Mouse (Mus musculus): ENCODE results near the gene Aspdh.

Aspdh gene

DNA sequence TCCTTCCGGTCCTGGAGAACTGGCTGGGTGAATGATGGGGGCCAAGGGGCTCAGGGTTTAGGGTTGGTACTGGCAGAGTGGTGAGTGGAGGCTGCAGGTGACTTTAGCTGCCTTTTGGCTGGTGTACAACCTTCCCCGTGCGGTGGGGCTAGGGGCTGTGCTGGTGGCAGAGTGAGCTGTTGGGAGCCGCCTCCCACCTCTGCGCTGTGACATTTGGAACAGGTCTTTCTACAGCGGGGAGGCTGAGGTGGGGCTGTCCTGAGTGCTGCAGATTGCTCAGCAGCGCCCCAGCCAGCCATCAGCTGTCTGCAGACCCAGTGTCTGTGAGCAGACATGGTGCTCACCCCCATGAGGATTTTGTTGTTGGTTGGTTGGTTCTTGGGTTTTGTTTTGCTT lies 19.7 kb upstream of the Aspdh start:
- no peak for ATAC-seq (ENCODE audit: insufficient number of reproducible peaks, low FRiP score, low TSS enrichment)

DNA sequence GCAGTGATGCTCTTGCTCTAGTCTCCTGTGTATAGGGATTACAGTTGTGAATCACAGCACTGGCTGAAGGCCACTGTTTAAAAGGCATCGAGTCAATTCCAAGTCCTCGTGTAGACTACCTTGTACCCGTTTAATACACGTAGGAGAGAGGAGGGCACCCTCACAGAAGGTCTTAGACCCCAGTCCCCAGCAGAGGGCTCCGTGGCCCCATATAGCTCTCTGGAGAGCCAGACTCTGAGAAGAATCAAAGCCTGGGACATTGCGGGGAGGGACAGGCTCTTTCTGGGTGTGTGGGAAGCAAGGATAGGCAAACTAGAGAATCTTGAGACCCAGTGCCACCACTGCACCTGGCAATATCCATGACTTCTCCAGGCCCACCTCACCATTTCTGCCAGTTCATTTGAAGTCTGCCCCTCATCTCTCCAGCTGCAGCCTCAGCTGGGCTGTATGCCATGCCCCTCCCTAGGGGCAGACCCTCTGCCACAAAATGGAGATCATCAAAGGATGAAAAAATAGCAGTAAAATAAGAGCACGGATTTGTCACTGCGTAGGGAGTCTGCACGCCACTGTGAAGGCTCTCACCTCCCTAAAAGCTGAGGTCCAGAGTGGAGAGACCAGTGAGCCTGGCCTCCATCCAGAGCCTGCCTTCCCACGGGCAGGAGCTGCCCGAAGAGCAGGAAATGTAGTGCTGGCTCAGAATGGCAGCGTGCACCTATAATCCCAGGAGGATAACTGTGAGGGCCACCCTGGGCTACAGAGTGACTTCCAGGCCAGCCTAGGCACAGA lies 18.9 kb upstream of the Aspdh start:
- no peak for ATAC-seq (ENCODE audit: insufficient number of reproducible peaks, low FRiP score, low TSS enrichment)

DNA sequence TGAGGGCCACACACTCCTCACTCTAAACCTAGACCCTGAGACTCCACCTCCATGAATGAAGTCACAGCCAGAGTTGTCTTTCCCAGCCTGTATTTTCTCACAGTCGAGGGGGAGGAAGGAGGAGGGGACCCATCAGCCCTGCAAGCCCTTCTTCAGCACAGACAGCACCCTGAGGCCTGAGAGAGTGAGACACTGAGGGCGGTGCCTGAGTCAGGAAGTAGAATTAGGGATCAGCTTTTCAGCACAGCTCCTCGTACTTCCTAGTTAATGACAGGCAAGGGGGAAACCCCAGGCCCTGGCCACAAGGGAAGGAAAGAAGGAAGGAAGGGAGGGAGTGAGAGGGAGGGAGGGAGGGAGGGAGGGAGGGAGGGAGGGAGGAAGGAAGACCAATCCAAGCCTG lies 11.9 kb upstream of the Aspdh start:
- ATAC-seq (ENCODE audit: insufficient number of reproducible peaks, low FRiP score, low TSS enrichment): no peak

DNA sequence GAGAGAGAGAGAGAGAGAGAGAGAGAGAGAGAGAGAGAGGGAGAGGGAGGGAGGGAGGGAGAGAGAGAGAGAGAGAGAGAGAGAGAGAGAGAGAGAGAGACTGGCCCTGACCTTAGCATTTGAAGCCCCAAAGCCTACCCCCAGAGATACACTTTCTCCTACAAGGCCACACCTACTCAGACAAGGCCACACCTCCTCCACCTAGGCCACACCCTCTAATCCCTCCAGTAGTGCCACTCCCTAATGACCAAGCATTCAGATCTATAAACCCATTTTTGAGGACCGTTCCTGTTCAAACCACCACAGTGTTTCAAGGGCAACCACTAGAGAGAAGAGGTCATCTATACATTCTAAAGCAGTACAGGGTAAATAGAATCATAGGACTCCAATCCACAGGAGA lies 8.9 kb upstream of the Aspdh start:
- no peak for ATAC-seq (ENCODE audit: insufficient number of reproducible peaks, low FRiP score, low TSS enrichment)

DNA sequence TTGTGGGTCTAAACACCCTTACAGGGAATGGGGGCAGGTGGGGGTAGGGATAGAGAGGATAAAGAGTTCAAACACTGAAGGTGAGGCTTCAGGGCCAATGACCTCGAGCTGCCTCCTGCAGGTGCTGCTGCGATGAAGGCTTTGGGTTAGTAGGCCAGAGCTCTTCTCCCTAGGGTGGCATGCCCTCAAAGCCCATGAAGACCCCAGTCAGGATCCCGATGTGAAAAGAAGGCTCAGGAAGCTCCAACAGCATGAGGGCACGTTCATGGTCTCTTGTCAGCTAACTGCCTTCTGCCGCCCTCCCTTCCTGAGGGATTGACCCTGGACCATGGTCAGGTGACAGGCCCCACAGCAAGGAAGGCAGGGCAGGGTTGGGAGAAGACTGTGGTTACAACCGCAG lies 5.1 kb upstream of the Aspdh start:
- no peak for ATAC-seq (ENCODE audit: insufficient number of reproducible peaks, low FRiP score, low TSS enrichment)

DNA sequence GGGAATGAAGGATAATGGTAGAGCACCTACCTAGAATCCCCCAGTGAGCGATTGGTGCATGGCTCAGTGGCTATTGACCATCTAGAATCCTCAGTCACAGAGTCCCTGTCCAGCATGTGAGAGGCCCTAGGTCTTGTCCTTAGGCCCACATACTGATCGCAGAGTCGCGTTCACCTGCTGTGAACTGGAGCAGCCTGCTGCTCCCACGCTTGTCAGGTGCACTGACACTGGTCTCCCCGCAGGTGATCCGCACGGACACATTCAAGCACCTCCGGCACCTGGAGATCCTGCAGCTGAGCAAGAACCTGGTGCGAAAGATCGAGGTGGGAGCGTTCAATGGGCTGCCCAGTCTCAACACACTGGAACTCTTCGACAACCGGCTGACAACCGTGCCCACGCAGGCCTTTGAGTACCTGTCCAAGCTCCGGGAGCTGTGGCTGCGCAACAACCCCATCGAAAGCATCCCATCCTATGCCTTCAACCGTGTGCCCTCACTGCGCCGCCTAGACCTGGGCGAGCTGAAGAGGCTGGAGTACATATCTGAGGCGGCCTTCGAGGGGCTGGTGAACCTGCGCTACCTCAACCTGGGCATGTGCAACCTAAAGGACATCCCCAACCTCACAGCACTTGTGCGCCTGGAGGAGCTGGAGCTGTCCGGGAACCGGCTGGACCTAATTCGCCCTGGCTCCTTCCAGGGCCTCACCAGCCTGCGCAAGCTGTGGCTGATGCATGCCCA lies 4.3 kb upstream of the Aspdh start:
- no peak for ATAC-seq (ENCODE audit: insufficient number of reproducible peaks, low FRiP score, low TSS enrichment)

DNA sequence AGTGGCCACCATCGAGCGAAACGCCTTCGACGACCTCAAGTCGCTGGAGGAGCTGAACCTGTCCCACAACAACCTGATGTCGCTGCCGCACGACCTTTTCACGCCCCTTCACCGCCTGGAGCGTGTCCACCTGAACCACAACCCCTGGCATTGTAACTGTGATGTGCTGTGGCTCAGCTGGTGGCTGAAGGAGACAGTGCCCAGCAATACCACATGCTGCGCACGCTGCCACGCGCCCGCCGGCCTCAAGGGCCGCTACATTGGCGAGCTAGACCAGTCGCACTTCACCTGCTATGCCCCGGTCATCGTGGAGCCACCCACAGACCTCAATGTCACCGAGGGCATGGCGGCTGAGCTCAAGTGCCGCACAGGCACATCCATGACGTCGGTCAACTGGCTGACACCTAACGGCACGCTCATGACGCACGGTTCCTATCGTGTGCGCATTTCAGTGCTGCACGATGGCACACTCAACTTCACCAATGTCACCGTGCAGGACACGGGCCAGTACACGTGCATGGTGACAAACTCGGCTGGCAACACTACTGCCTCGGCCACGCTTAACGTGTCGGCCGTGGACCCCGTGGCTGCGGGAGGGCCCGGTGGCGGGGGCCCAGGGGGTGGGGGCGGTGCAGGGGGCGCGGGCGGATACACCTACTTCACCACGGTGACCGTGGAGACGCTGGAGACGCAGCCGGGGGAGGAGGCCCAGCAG lies 3.5 kb upstream of the Aspdh start:
- ATAC-seq (ENCODE audit: insufficient number of reproducible peaks, low FRiP score, low TSS enrichment): no peak

DNA sequence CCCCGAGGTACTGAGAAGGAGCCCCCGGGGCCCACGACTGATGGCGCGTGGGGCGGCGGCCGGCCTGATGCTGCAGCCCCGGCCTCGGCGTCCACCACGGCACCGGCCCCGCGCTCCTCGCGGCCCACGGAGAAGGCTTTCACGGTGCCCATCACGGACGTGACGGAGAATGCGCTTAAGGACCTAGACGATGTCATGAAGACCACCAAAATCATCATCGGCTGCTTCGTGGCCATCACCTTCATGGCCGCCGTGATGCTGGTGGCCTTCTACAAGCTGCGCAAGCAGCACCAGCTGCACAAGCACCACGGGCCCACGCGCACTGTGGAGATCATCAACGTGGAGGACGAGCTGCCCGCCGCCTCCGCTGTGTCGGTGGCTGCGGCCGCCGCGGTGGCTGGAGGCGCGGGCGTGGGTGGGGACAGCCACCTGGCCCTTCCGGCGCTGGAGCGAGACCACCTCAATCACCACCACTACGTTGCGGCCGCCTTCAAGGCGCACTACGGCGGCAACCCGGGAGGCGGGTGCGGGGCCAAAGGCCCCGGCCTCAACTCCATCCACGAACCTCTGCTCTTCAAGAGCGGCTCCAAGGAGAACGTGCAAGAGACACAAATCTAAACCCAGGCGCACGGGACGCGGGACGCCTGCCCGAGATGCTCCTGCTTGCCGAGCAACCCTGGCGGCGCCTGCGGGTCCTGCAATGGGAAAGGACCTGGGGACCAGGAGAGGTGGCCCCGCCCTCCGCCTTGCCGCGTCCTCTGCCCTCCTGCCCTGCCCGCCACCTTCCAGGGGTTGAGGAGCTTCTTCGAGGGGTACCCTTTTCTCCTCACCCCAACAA lies 2.8 kb upstream of the Aspdh start:
- no peak for ATAC-seq (ENCODE audit: insufficient number of reproducible peaks, low FRiP score, low TSS enrichment)

DNA sequence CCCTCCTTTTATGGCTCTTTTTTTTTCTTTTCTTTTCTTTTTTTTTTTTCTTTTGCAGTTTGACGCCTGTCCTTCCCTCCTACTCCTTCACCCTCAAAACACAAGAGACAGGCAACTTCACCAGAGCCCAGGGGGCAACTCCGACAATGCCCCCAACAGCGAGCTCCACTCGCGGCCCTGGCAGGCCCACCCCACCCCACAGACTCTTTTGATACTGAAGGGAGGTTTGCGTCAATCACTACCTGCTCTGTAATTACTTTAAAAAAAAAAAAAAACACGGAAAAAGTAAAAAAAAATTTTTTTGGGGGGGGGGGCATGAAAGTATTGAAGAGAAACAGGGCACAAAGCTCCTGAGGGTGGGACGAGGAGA lies 2.1 kb upstream of the Aspdh start:
- ATAC-seq (ENCODE audit: insufficient number of reproducible peaks, low FRiP score, low TSS enrichment): no peak

DNA sequence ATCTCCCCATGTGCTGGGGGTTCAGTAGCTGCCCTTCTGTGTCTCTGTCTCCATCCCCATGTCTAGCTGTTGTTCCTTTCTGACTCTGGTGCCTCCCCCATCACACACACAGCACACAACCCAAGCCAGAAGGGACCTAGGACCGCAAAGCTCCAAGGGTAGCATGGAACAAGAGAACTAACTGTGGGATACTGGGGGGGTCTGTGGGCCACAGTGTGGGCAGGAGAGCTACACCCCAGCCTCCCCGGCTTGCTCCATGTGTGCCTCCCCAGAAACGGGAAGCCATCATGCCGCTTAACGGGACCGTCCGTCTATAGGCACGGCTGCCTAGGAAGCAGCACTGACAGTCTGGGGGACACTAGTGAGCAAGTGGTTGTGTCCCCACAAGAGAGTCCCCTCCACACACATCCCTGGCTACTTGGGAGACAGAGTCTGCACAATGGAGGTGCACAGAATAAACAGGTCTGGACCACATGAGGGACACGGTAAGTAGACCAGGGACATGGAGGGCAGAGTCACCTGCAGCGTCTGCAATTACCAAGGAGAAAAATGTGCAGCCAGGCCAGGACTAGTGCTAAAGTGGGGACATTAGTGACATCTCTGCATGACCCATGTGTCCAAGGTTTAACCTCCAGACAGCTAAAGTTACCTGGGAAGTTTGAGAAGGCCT lies 1.5 kb upstream of the Aspdh start:
- ATAC-seq (ENCODE audit: insufficient number of reproducible peaks, low FRiP score, low TSS enrichment): no peak

DNA sequence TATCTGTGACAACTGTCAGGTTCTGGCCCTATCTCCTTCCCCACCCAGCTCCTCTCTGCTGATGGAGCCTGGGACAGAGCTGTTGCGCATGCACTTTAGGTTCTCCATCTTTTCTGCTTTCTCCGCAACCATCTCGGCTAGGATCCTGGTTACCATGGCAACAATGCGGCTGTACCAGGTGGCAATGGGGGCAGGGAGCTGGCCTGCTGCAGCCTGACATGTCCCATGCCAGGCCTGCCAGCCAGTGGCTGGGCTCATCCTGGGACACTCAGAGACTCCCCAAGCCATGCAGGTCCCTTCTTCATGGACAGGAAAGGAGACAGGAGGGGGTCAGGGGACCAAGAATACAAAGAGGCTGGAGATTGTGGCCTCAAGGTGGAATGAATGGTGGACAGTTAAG lies 680 bp upstream of the Aspdh start:
- ATAC-seq (ENCODE audit: insufficient number of reproducible peaks, low FRiP score, low TSS enrichment): peak; percentile 47; the same call in 1 of the 2 replicates

DNA sequence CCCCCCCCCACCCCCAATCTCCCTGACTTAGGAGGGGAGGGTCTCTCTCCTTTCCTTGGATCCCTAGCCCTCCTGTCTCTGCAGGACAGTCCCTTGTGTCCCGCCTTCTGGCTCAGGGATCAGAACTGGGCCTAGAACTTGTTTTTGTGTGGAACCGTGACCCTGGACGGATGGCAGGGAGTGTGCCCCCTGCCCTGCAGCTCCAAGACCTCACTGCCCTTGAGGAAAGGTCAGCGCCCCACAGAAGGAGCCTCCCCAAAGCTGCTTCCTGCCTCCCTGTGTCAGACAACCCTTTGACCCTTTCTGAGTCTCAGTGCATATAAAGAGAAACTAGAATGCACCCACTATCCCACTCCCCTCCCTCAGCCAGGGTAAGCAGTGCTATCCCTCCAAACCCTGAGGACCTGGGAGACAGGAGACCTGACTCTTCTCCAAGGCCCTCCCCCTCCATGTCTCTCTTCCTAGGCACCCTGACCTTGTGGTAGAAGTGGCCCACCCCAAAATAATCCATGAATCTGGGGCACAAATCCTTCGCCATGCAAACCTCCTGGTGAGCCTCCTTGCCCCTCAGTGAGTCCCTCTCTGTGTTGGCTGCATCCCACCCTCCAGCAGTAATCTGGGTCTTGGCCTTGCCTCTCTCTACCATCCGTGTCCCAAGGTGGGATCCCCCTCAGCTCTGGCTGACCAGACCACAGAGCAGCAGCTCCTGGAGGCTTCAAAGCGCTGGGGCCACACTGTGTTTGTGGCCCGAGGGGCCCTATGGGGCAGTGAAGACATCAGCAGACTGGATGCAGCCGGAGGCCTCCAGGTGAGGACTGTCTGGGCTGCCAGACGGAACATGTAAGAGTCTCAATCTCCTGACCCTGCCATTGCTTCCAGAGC lies 1.1 kb downstream of the Aspdh start:
- ATAC-seq (ENCODE audit: insufficient number of reproducible peaks, low FRiP score, low TSS enrichment): no peak

DNA sequence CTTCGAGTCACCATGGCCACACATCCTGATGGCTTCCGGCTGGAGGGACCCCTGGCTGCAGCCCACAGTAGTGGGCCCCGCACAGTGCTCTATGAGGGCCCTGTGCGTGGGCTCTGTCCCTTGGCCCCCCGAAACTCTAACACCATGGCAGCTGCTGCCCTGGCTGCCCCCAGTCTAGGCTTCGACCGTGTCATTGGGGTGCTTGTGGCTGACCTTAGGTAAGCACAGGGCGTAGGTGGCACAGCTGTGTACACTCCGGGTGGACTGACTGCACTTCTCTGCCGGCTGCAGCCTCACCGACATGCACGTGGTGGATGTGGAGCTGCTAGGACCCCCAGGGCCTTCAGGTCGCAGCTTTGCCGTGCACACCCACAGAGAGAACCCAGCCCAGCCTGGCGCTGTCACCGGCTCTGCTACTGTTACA lies 1.7 kb downstream of the Aspdh start:
- no peak for ATAC-seq (ENCODE audit: insufficient number of reproducible peaks, low FRiP score, low TSS enrichment)

DNA sequence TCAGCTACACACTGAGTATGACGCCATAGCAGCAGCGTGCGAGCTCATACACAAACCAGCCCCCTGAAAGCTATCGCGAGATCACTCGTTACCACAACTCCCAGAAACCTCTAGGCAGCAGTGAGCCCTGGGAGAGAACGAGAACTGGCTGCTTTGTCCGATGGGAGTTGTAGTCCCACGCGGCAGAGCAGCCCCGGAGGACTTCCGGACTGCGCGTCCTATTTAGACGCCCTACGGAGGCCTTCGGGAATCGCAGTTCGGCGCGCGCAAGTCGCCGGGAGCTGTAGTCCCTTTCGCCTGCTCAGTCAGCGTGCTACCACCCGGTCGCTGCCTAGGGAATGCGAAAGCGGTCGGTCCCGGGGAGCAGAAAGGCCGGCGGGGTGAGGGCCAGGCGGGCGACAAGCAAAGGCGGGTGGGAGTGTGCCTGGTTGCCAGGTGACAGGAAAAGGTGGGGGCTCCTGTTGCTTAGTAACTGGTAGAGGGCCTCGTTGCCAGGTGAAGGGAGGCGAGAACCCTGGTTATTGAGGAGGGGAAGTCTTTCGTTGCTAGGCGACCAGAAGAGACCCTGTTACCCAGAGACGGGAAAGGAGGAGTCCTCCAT lies 2.7 kb downstream of the Aspdh start, which contains the start of gene Josd2:
Josd2 (plus strand) TSS at position 170 of the 601 bp plus-strand sequence.
- peak; percentile 81 for ATAC-seq (ENCODE audit: insufficient number of reproducible peaks, low FRiP score, low TSS enrichment)

DNA sequence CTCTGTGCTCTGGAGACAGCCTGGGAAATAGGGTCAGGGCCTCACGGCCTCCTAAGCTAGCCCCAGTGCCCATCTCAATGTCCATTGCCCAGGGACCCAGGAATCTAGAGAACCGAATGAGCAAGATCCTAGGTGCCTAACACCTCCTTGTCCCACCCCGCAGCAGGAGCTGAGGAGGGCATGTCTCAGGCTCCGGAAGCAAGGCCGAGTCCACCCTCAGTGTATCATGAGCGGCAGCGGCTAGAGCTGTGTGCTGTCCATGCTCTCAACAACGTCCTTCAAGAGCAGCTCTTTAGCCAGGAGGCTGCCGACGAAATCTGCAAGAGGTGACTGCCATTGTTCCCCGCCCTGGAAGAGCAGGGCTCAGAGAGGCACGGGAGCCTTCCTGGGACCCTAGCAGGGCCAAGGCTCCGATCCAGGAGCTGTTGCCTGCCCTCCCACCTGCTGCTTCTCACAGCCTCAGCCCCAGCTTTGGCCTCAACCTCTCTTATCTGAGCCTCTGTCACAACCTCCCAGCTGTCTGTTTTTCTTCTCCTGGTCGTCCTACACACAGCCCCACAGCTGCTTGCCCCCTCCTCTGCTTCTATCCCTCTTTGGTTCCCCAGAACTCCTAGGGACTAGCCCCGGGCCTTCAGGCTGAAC lies 3.6 kb downstream of the Aspdh start:
- ATAC-seq (ENCODE audit: insufficient number of reproducible peaks, low FRiP score, low TSS enrichment): no peak

DNA sequence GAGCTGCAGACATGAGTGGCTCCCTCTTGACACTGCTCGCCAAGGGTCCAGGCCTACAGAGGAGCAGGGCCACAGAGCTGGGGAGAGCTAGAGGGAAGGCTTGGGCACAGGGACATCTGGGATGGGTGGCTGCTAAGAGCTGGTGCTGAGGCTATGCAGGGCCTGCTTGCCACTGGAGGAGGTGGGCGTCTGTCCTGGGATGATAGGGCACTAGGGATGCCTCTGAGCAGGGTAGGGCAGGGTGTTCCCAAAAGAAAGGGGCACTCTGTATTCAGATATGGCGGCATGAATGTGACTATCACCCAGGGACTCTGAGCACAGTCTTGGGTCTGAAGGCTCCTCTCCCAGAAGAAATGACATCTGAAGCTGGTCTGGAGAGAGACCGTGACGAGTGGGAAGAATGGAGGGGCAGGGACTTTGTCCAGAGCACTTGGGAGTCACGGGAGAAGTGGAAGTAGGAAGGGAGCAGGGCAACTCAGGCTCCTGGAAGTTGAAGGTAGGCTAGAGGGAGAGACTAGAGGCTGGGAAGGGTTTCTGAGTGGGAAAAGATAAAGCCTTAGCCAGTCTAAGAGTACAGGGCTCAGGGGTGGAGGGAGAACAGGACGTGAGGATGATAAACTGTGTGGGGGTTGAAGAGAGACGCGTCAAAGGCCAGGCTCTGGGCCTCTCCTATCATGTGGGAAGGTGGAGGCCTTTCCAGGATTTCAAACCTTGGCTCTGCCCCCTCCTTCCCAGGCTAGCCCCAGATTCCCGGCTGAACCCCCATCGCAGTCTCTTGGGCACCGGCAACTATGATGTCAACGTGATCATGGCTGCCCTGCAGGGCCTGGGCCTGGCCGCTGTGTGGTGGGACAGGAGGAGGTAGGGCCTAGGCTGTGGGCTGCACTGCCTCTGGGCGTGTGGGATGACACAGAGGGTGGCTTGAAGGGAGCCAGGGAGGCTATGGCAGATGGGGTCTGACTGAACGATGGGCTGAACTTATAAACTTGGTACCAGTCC lies 4.8 kb downstream of the Aspdh start:
- ATAC-seq (ENCODE audit: insufficient number of reproducible peaks, low FRiP score, low TSS enrichment): no peak

All from cerebellum, adult (tissue).